Mouse (Mus musculus) lung, embryonic 15.5 days (tissue): ENCODE measurements around the gene Fam118b. TPM values are rescaled to one million over a fixed set of nuclear protein-coding genes. Genes with fewer than 3 reads are reported as not detected.

Experiments
- ATAC-seq: fragments of 200-750 bp; cut with Nextera tagmentation; 2 replicates; pipeline ENCODE4 v1.8.0; 2017; ENCODE audit warnings: moderate number of reproducible peaks, borderline replicate concordance; ENCODE audit not compliant: low FRiP score, low TSS enrichment; ENCODE audit errors: extremely low read depth
- H3K27ac ChIP-seq: fragments of 300-500 bp; sonication (generic); 2 replicates; pipeline ENCODE4 v1.5.1; 2015; ENCODE audit warnings: moderate library complexity, mild to moderate bottlenecking, inconsistent platforms
- H3K27me3 ChIP-seq: fragments of 300-500 bp; sonication (generic); 2 replicates; pipeline ENCODE4 v1.6.1; 2015; ENCODE audit warnings: inconsistent platforms
- H3K36me3 ChIP-seq: fragments of 300-500 bp; sonication (generic); 2 replicates; pipeline ENCODE4 v1.6.1; 2015; ENCODE audit warnings: inconsistent platforms
- H3K4me1 ChIP-seq: fragments of 300-500 bp; sonication (generic); 2 replicates; pipeline ENCODE4 v1.6.1; 2015; ENCODE audit warnings: inconsistent platforms
- H3K4me2 ChIP-seq: fragments of 300-500 bp; sonication (generic); 2 replicates; pipeline ENCODE4 v1.6.1; 2015; ENCODE audit warnings: inconsistent platforms, mild to moderate bottlenecking, moderate library complexity
- H3K4me3 ChIP-seq: fragments of 300-500 bp; sonication (generic); 2 replicates; pipeline ENCODE4 v1.5.1; 2015; ENCODE audit warnings: mild to moderate bottlenecking, inconsistent platforms
- H3K9ac ChIP-seq: fragments of 300-500 bp; sonication (generic); 2 replicates; pipeline ENCODE4 v1.6.1; 2015; ENCODE audit warnings: inconsistent platforms
- H3K9me3 ChIP-seq: fragments of 300-500 bp; sonication (generic); 2 replicates; pipeline ENCODE4 v1.6.1; 2016; ENCODE audit warnings: inconsistent platforms
- WGBS: fragments of 180-500 bp; shearing (Covaris S2); methylation state at CpG from one replicate; pipeline ENCODE4 v1.1.7; 2015; 5-methylcytosine and 5-hydroxymethylcytosine counted together
- polyA plus RNA-seq: library from polyadenylated mRNA; unstranded; fragments of >200 nt; fragmentation: Nextera tagmentation; extraction: Ambion mirVana; gene quantifications from 2 replicates; pipeline ENCODE4 v1.2.1, GENCODE M21; 2015

The Fam118b gene
- 35.9 and 36.7 TPM in 2 replicates for polyA plus RNA-seq

GRCm38 (mm10) chr9:35267146-35267975, at the start of gene Fam118b, which contains the start of gene Rpusd4:
Fam118b (minus strand) TSS chr9:35267805.
Rpusd4 (plus strand) TSS chr9:35267865.
- peak; percentile 97 for ATAC-seq
- WGBS: under 1% methylated on average over 56 of the region's 62 CpGs
- peaks cover 3% of the 10 kb centered on the region; the same call in 1 of the 2 replicates for H3K36me3 ChIP-seq

GRCm38 (mm10) chr9:35316771-35317211, 49.2 kb upstream of the Fam118b start:
- peaks cover 16% of the 10 kb centered on the region; the same call in 1 of the 2 replicates for H3K4me1 ChIP-seq
- no peak overlapping the region for H3K4me3 ChIP-seq
- H3K27me3 ChIP-seq: no peaks in the 10 kb centered on the region; the same call in 1 of the 2 replicates
- no peaks in the 10 kb centered on the region for H3K9me3 ChIP-seq
- H3K9ac ChIP-seq: no peak overlapping the region
- no peak overlapping the region for H3K4me2 ChIP-seq
- no peaks in the 10 kb centered on the region for H3K36me3 ChIP-seq
- WGBS: 57% methylated on average over 3 of the region's 3 CpGs
- H3K27ac ChIP-seq: no peak overlapping the region
- no peak for ATAC-seq

More at GRCm38 (mm10) chr9:35267146-35267975, at the start of gene Fam118b, which contains the start of gene Rpusd4:
- peaks cover 21% of the 10 kb centered on the region for H3K4me1 ChIP-seq
- H3K4me3 ChIP-seq: peak within 1 kb of the TSS; percentile 87
- peak within 1 kb of the TSS; percentile 76 for H3K9ac ChIP-seq
- no peaks in the 10 kb centered on the region for H3K9me3 ChIP-seq
- peak within 1 kb of the TSS; percentile 82 for H3K4me2 ChIP-seq
- no peaks in the 10 kb centered on the region for H3K27me3 ChIP-seq
- H3K27ac ChIP-seq: peak within 1 kb of the TSS; percentile 57

- H3K27me3 ChIP-seq: no peaks in the 10 kb centered on the region
- no peak for ATAC-seq
- H3K27ac ChIP-seq: no peak overlapping the region
- no peak overlapping the region for H3K9ac ChIP-seq
- no peak overlapping the region for H3K4me3 ChIP-seq
- H3K4me2 ChIP-seq: no peak overlapping the region
- no peaks in the 10 kb centered on the region for H3K9me3 ChIP-seq
- H3K4me1 ChIP-seq: peaks cover 16% of the 10 kb centered on the region; the same call in 1 of the 2 replicates
- no peaks in the 10 kb centered on the region for H3K36me3 ChIP-seq
- WGBS: 57% methylated on average over 1 of the region's 1 CpGs
These were observed 46.6 kb upstream of the Fam118b start for GRCm38 (mm10) chr9:35314254-35314653.

- Histone ChIP-seq H3K4me3 (no peak overlapping the region), H3K27ac (no peak overlapping the region), H3K27me3 (no peaks in the 10 kb centered on the region), H3K36me3 (no peaks in the 10 kb centered on the region), H3K4me2 (no peak overlapping the region), H3K9me3 (no peaks in the 10 kb centered on the region), H3K9ac (no peak overlapping the region), H3K4me1 (peaks cover 12% of the 10 kb centered on the region; the same call in 1 of the 2 replicates)
- no peak for ATAC-seq
- WGBS: 21% methylated on average over 4 of the region's 4 CpGs
These were observed 46.0 kb upstream of the Fam118b start for GRCm38 (mm10) chr9:35313601-35314000.

GRCm38 (mm10) chr9:35312516-35312915, 44.9 kb upstream of the Fam118b start:
- no peak for ATAC-seq
- Histone ChIP-seq H3K36me3 (no peaks in the 10 kb centered on the region), H3K4me3 (no peak overlapping the region), H3K27me3 (no peaks in the 10 kb centered on the region), H3K9me3 (no peaks in the 10 kb centered on the region), H3K4me1 (peaks cover 9% of the 10 kb centered on the region; the same call in 1 of the 2 replicates), H3K27ac (no peak overlapping the region), H3K4me2 (no peak overlapping the region), H3K9ac (no peak overlapping the region)
- WGBS: 59% methylated on average over 3 of the region's 3 CpGs

GRCm38 (mm10) chr9:35310377-35310776, 42.8 kb upstream of the Fam118b start:
- Histone ChIP-seq H3K27ac (no peak overlapping the region), H3K4me2 (no peak overlapping the region), H3K4me3 (no peak overlapping the region), H3K9ac (no peak overlapping the region), H3K27me3 (no peaks in the 10 kb centered on the region), H3K36me3 (no peaks in the 10 kb centered on the region), H3K9me3 (no peaks in the 10 kb centered on the region), H3K4me1 (peaks cover 9% of the 10 kb centered on the region; the same call in 1 of the 2 replicates)
- no peak for ATAC-seq
- WGBS: 81% methylated on average over 6 of the region's 6 CpGs

- Histone ChIP-seq H3K36me3 (no peaks in the 10 kb centered on the region), H3K27me3 (no peaks in the 10 kb centered on the region), H3K9me3 (no peaks in the 10 kb centered on the region), H3K9ac (no peak overlapping the region), H3K4me1 (no peaks in the 10 kb centered on the region), H3K27ac (no peak overlapping the region), H3K4me3 (no peak overlapping the region), H3K4me2 (no peak overlapping the region)
- 60% methylated on average over 7 of the region's 7 CpGs for WGBS
- ATAC-seq: no peak
These were observed 39.9 kb upstream of the Fam118b start for GRCm38 (mm10) chr9:35307461-35307860.

- no peak overlapping the region for H3K27ac ChIP-seq
- H3K27me3 ChIP-seq: no peaks in the 10 kb centered on the region
- no peak overlapping the region for H3K4me2 ChIP-seq
- no peaks in the 10 kb centered on the region for H3K9me3 ChIP-seq
- no peaks in the 10 kb centered on the region for H3K4me1 ChIP-seq
- no peak overlapping the region for H3K4me3 ChIP-seq
- 87% methylated on average over 3 of the region's 3 CpGs for WGBS
- no peaks in the 10 kb centered on the region for H3K36me3 ChIP-seq
- no peak for ATAC-seq
- H3K9ac ChIP-seq: no peak overlapping the region
These were observed 34.6 kb upstream of the Fam118b start for GRCm38 (mm10) chr9:35302172-35302571.

GRCm38 (mm10) chr9:35297791-35298190, 30.2 kb upstream of the Fam118b start:
- Histone ChIP-seq H3K27me3 (no peaks in the 10 kb centered on the region), H3K36me3 (no peaks in the 10 kb centered on the region), H3K27ac (no peak overlapping the region), H3K9me3 (no peaks in the 10 kb centered on the region), H3K4me2 (no peak overlapping the region), H3K4me3 (no peak overlapping the region), H3K4me1 (no peaks in the 10 kb centered on the region), H3K9ac (no peak overlapping the region)
- no peak for ATAC-seq

- H3K9ac ChIP-seq: no peak overlapping the region
- no peak overlapping the region for H3K4me3 ChIP-seq
- no peak overlapping the region for H3K27ac ChIP-seq
- no peak overlapping the region for H3K4me2 ChIP-seq
- 68% methylated on average over 5 of the region's 5 CpGs for WGBS
- no peaks in the 10 kb centered on the region for H3K36me3 ChIP-seq
- H3K4me1 ChIP-seq: 0 out of 2 replicates have a peak, but pooled peaks cover 4% of the 10 kb centered on the region
- no peaks in the 10 kb centered on the region for H3K9me3 ChIP-seq
- no peaks in the 10 kb centered on the region for H3K27me3 ChIP-seq
- no peak for ATAC-seq
These were observed 25.9 kb upstream of the Fam118b start for GRCm38 (mm10) chr9:35293465-35293864.

GRCm38 (mm10) chr9:35290916-35291315, 23.3 kb upstream of the Fam118b start:
- no peak for ATAC-seq
- WGBS: 55% methylated on average over 4 of the region's 4 CpGs

GRCm38 (mm10) chr9:35290417-35290816, 22.8 kb upstream of the Fam118b start:
- H3K9ac ChIP-seq: no peak overlapping the region
- H3K27ac ChIP-seq: no peak overlapping the region
- H3K9me3 ChIP-seq: no peaks in the 10 kb centered on the region
- peaks cover 8% of the 10 kb centered on the region; the same call in 1 of the 2 replicates for H3K4me1 ChIP-seq
- no peaks in the 10 kb centered on the region for H3K27me3 ChIP-seq
- no peak for ATAC-seq
- WGBS: 87% methylated on average over 3 of the region's 3 CpGs
- no peak overlapping the region for H3K4me2 ChIP-seq
- no peak overlapping the region for H3K4me3 ChIP-seq
- H3K36me3 ChIP-seq: no peaks in the 10 kb centered on the region

More at GRCm38 (mm10) chr9:35290916-35291315, 23.3 kb upstream of the Fam118b start:
- Histone ChIP-seq H3K4me3 (no peak overlapping the region), H3K9me3 (no peaks in the 10 kb centered on the region), H3K27me3 (no peaks in the 10 kb centered on the region), H3K4me1 (peaks cover 8% of the 10 kb centered on the region; the same call in 1 of the 2 replicates), H3K36me3 (no peaks in the 10 kb centered on the region), H3K4me2 (no peak overlapping the region), H3K9ac (no peak overlapping the region), H3K27ac (no peak overlapping the region)
